Mouse (Mus musculus) kidney, embryonic 16.5 days (tissue): Measurements from ENCODE around the gene Gosr1. TPM values are rescaled to one million over a fixed set of nuclear protein-coding genes. Genes with fewer than 3 reads are reported as not detected.

Experiments used
- ATAC-seq: fragments of 200-750 bp; cut with Nextera tagmentation; 2 replicates; pipeline ENCODE4 v1.8.0; 2017; ENCODE audit warnings: moderate TSS enrichment; ENCODE audit not compliant: low FRiP score, low TSS enrichment
- H3K27ac ChIP-seq: fragments of 300-500 bp; sonication (generic); 2 replicates; pipeline ENCODE4 v1.5.1; 2014; ENCODE audit warnings: low read length
- H3K27me3 ChIP-seq: fragments of 300-500 bp; sonication (generic); 2 replicates; pipeline ENCODE4 v1.6.1; 2014; ENCODE audit warnings: low read length, control low read depth, mixed read lengths; ENCODE audit not compliant: insufficient read depth
- H3K36me3 ChIP-seq: fragments of 300-500 bp; sonication (generic); 2 replicates; pipeline ENCODE4 v1.6.1; 2014; ENCODE audit warnings: low read length, control low read depth, mixed read lengths; ENCODE audit not compliant: insufficient read depth
- H3K4me1 ChIP-seq: fragments of 300-500 bp; sonication (generic); 2 replicates; pipeline ENCODE4 v1.6.1; 2014; ENCODE audit warnings: low read length, control low read depth, mixed read lengths; ENCODE audit not compliant: insufficient read depth
- H3K4me2 ChIP-seq: fragments of 300-500 bp; sonication (generic); replicated peaks from 2 replicates; pipeline ENCODE4 v1.6.1; 2014; ENCODE audit warnings: low read depth, low read length
- H3K4me3 ChIP-seq: fragments of 300-500 bp; sonication (generic); 2 replicates; pipeline ENCODE4 v1.5.1; 2014; ENCODE audit warnings: mild to moderate bottlenecking, low read length
- H3K9ac ChIP-seq: fragments of 300-500 bp; sonication (generic); replicated peaks from 2 replicates; pipeline ENCODE4 v1.6.1; 2014; ENCODE audit warnings: low read length
- H3K9me3 ChIP-seq: fragments of 300-500 bp; sonication (generic); 2 replicates; pipeline ENCODE4 v1.6.1; 2016; ENCODE audit warnings: low read length, control low read depth
- WGBS: fragments of 180-500 bp; shearing (Covaris S2); extraction: QIAGEN DNeasy Blood & Tissue Kit; methylation state at CpG from one replicate; pipeline ENCODE4 v1.1.7; 2014; 5-methylcytosine and 5-hydroxymethylcytosine counted together
- polyA plus RNA-seq: library from polyadenylated mRNA; unstranded; fragments of >200 nt; fragmentation: Nextera tagmentation; extraction: Ambion mirVana; gene quantifications from 2 replicates; pipeline ENCODE4 v1.2.1, GENCODE M21; 2015

The Gosr1 gene
- polyA plus RNA-seq, 1 experiment from 2014 or later: 34.8 TPM

DNA sequence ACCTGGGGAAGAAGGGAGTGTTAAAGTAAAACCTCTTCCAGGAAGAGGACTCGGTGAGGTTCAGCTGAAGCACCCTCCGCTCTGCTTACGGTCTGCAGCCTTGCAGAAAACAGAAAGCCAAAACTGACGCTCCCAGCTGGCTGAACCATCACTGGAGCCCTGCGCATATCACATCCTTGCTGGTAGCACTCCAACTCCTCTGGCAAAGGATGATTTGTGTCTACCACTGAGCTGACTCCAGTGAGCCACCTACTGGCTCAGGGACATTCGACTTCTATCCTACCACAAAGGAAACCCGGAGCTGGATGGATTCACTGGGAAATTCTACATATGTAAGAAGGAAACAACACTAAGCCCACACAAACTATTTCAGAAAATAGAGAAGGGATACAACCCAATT lies 18.8 kb downstream of the Gosr1 start:
- no peak for ATAC-seq
- Histone ChIP-seq H3K4me2 (no peak overlapping the region), H3K9ac (no peak overlapping the region), H3K27ac (no peak overlapping the region), H3K27me3 (no peaks in the 10 kb centered on the region), H3K4me3 (no peak overlapping the region), H3K9me3 (no peaks in the 10 kb centered on the region), H3K36me3 (peaks cover 44% of the 10 kb centered on the region), H3K4me1 (no peaks in the 10 kb centered on the region)
- 68% methylated on average over 7 of the region's 7 CpGs for WGBS

DNA sequence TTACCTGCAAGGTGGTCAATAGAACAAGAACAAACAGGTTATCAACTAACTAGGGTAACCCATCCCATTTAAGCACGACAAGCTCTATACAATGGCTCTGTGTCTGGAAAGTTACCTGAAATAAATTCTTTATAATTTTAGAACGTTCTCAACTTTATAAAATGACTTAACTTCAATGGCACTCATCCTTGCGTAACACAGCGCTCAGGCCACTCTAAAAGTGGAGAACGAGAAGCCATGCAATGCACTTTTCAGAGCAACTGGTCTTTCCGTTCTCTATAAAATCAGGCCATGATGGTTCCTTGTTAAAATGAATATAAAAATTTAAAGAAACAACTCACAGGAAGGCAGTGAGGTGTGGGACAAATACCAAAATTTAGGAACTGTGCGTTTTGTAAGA lies 20.9 kb downstream of the Gosr1 start:
- no peak overlapping the region for H3K9ac ChIP-seq
- H3K27ac ChIP-seq: no peak overlapping the region
- no peaks in the 10 kb centered on the region for H3K4me1 ChIP-seq
- H3K36me3 ChIP-seq: peaks cover 32% of the 10 kb centered on the region
- H3K9me3 ChIP-seq: no peaks in the 10 kb centered on the region
- no peaks in the 10 kb centered on the region for H3K27me3 ChIP-seq
- 95% methylated on average over 7 of the region's 7 CpGs for WGBS
- no peak overlapping the region for H3K4me2 ChIP-seq
- H3K4me3 ChIP-seq: no peak overlapping the region
- no peak for ATAC-seq

DNA sequence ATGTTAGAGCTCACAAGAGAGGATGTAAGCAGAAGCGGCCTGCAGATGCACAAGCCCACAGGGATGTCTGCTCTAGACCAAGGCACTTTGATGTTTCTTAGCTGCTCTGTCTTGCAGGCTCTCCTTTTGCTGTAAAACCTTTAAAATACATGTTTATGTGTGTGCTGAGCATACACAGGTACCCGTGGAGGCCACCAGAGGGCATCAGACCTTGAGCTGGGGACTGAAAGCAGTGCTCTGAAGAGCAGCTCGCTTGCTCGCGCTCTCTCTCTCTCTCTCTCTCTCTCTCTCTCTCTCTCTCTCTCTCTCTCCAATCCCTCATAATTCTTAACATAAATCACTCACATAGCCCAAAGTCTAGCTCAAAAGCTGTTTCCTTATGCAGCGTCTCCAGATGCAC lies 24.3 kb downstream of the Gosr1 start:
- H3K36me3 ChIP-seq: peaks cover 19% of the 10 kb centered on the region

DNA sequence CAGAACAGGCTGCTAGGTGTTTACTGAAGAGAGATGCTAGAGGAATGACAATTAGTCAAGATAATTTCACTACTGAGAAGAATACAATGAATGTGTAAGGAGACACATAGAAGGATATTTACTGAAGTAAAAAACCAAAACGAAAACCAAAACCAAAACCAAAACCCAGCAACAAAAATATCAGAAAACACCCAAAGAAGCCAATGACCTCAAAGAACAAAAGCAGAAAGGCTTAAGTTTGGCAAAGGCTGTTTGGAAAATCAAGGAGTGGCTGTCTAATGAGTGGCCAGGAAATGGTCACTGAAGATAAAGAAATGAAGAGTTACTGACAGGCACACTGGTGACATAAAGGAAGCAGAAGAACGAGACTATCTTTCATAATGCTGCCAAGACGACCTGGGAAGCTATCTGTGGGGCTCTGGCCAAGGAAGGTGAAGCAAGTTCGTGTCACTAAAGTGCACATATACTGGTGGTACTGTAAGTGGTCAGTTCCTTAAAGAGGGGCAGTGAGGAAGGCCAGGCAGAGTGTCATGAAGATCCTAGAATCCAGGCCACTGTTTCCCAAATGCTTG lies 27.5 kb downstream of the Gosr1 start:
- H3K4me2 ChIP-seq: no peak overlapping the region
- ATAC-seq: no peak
- no peaks in the 10 kb centered on the region for H3K27me3 ChIP-seq
- H3K9me3 ChIP-seq: no peaks in the 10 kb centered on the region
- no peak overlapping the region for H3K27ac ChIP-seq
- no peak overlapping the region for H3K4me3 ChIP-seq
- no peak overlapping the region for H3K9ac ChIP-seq
- peaks cover 27% of the 10 kb centered on the region for H3K36me3 ChIP-seq
- H3K4me1 ChIP-seq: no peaks in the 10 kb centered on the region
- WGBS: 75% methylated on average over 4 of the region's 4 CpGs

More for the DNA sequence above, 24.3 kb downstream of the Gosr1 start:
- 81% methylated on average over 6 of the region's 6 CpGs for WGBS
- no peak overlapping the region for H3K9ac ChIP-seq
- no peaks in the 10 kb centered on the region for H3K27me3 ChIP-seq
- no peak for ATAC-seq
- no peaks in the 10 kb centered on the region for H3K4me1 ChIP-seq
- H3K9me3 ChIP-seq: no peaks in the 10 kb centered on the region
- no peak overlapping the region for H3K4me3 ChIP-seq
- no peak overlapping the region for H3K4me2 ChIP-seq
- no peak overlapping the region for H3K27ac ChIP-seq

DNA sequence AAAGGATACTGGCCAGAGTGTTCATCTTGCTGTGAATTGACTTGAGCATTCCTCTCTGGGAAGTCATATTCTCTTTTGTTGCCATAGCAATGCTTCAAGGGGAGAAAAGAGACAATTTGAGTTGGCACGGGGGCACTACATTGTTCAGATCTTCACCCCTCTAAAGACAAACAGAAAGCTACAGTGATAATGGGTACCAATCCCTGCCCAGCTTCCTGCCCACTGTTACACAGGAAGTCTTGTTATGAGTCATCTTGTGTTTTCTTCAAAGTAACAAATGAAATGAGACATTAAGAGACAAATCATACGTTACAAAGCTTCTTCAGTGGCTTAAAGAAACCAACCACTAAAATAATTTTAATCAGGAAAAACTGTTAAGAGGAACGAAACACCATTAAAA lies 28.8 kb downstream of the Gosr1 start:
- H3K4me3 ChIP-seq: no peak overlapping the region
- H3K9ac ChIP-seq: no peak overlapping the region
- H3K4me1 ChIP-seq: no peaks in the 10 kb centered on the region
- no peaks in the 10 kb centered on the region for H3K9me3 ChIP-seq
- no peak overlapping the region for H3K4me2 ChIP-seq
- no peaks in the 10 kb centered on the region for H3K27me3 ChIP-seq
- WGBS: 68% methylated on average over 3 of the region's 3 CpGs
- H3K36me3 ChIP-seq: peaks cover 31% of the 10 kb centered on the region
- ATAC-seq: no peak
- no peak overlapping the region for H3K27ac ChIP-seq

DNA sequence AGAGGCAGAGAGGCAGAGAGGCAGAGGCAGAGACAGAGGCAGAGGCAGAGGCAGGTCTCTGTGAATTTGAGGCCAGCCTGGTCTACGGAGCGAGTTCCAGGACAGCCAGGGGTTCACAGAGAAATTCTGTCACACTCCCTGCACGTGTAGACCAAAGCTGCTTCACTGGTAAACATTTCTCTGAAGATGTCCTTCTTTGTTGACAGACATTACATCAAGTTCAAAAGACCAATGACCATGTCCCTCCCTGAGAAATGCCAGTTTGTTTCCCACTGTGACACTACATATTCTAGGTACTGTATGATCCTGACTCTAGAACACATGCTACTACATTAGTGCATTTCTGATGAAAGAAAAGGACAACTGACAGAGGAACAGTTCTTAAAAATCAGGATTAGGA lies 32.7 kb downstream of the Gosr1 start:
- H3K36me3 ChIP-seq: peaks cover 45% of the 10 kb centered on the region
- 83% methylated on average over 3 of the region's 3 CpGs for WGBS
- H3K27me3 ChIP-seq: no peaks in the 10 kb centered on the region
- no peak overlapping the region for H3K9ac ChIP-seq
- H3K9me3 ChIP-seq: no peaks in the 10 kb centered on the region
- no peak overlapping the region for H3K4me3 ChIP-seq
- H3K27ac ChIP-seq: no peak overlapping the region
- H3K4me1 ChIP-seq: no peaks in the 10 kb centered on the region
- ATAC-seq: no peak
- H3K4me2 ChIP-seq: no peak overlapping the region

DNA sequence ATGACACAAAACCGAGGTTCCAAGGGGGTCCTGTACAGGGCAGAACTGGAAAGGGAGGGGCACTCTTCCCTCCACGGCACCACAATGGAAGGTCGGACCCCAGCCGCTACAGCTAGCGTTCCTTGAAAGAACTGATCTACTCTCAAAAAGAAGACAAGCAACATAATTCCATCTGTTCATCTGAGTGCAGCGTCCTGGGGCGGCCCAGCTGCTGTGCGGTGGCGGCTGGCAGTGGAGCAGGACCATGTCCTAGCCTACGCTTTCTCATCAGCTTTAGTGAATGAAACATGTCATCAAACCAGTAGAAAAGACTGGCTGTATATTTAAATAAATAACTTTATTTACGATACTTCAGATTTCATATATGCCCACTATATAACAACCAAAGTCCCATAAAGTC lies 35.3 kb downstream of the Gosr1 start:
- Histone ChIP-seq H3K4me3 (no peak overlapping the region), H3K4me2 (no peak overlapping the region), H3K9me3 (no peaks in the 10 kb centered on the region), H3K36me3 (peaks cover 38% of the 10 kb centered on the region), H3K9ac (no peak overlapping the region), H3K27me3 (no peaks in the 10 kb centered on the region), H3K27ac (no peak overlapping the region), H3K4me1 (peaks cover 5% of the 10 kb centered on the region; the same call in 1 of the 2 replicates)
- ATAC-seq: no peak
- 93% methylated on average over 11 of the region's 11 CpGs for WGBS

DNA sequence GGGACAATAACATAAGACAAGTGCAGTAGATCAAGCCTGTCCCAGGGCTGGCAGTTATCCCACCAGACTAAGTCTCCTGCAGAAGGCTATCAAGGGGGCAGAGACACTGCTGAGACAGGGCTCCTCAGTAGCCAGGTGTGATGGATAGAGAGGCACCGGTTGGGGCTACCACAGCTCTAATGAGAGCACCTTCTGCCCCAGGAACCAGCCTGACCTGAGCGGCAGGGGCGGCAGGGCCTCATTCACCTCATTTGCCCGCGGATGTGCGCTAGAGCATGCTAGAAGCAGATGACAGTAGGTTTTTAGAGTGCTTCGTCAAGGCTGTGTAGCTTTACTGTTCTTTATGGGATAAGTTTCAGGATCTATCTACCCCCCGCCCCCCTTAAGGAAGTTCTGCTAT lies 39.5 kb downstream of the Gosr1 start:
- peaks cover 5% of the 10 kb centered on the region; the same call in 1 of the 2 replicates for H3K4me1 ChIP-seq
- 49% methylated on average over 8 of the region's 8 CpGs for WGBS
- ATAC-seq: no peak
- H3K4me2 ChIP-seq: no peak overlapping the region
- no peaks in the 10 kb centered on the region for H3K9me3 ChIP-seq
- no peak overlapping the region for H3K4me3 ChIP-seq
- H3K9ac ChIP-seq: no peak overlapping the region
- peaks cover 13% of the 10 kb centered on the region for H3K36me3 ChIP-seq
- H3K27me3 ChIP-seq: no peaks in the 10 kb centered on the region
- H3K27ac ChIP-seq: no peak overlapping the region

DNA sequence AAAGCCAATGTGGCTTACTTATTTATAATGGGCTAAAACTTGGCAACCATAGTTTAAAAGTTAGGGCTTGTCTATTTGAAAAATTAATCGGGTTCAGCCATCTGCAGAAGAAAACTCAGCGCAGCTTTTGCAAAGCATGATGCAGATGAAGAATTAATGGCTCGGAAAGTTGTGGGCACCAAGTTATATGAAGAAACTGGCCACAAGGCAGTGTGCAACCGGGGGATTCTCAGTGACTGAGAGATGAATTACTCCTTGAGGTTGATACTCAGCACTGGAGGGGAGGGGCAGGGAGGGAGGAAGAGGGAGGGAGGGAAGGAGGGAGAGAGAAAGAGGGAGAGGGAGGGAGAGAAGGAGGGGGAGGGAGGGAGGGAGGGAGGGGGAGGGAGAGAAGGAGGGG lies 46.4 kb downstream of the Gosr1 start:
- H3K27me3 ChIP-seq: no peaks in the 10 kb centered on the region
- 55% methylated on average over 4 of the region's 4 CpGs for WGBS
- no peak overlapping the region for H3K4me3 ChIP-seq
- no peaks in the 10 kb centered on the region for H3K36me3 ChIP-seq
- H3K9me3 ChIP-seq: no peaks in the 10 kb centered on the region
- H3K9ac ChIP-seq: no peak overlapping the region
- no peak overlapping the region for H3K27ac ChIP-seq
- ATAC-seq: no peak
- H3K4me2 ChIP-seq: no peak overlapping the region
- no peaks in the 10 kb centered on the region for H3K4me1 ChIP-seq

DNA sequence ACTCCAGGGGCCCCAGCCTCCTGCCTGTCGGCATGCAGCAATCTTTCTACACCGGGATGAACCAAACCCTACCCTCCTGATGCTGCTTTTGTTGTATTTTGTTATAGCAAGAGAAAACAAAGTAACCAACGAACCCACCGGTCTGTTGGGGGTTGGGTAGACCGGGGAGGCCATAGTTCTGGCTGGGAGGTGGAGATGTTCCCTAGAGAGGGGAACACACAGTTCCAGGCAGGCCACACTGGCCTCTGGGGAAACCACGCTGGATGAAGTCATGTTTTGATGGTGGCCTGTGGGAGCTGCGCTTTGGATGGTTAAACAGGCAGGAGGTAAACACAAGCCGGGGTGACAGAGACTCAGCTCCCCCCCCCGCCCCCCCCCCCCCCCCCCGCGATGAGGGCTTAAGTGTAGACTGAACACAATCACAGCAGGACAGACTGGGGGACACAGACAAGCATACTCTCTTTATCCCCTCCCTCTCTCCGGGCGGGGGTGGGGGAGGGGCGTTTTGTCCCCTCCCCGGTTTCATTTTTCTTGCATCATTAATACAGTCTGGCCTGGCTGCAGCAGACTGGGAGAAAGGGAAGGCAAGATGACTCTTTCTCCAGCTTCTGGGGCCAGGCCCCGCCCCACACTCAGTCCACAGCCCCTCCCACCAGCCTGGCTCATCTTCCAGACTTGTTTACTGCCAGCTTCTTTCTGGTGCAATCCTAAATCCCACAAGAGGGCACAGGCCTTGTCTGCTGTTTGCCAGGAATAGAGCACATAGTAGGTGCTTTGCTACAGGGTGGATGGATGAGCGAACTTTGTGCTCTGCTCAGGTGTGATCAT lies 53.5 kb downstream of the Gosr1 start:
- Histone ChIP-seq H3K9me3 (peaks cover 4% of the 10 kb centered on the region; the same call in 1 of the 2 replicates), H3K27ac (no peak overlapping the region), H3K4me2 (peak overlapping the region; percentile 7; the same call in 1 of the 2 replicates), H3K4me3 (no peak overlapping the region), H3K4me1 (peaks cover 13% of the 10 kb centered on the region; the same call in 1 of the 2 replicates), H3K36me3 (no peaks in the 10 kb centered on the region), H3K27me3 (no peaks in the 10 kb centered on the region), H3K9ac (0 out of 2 replicates have a peak overlapping the region, but pooled peaks have one; percentile 17)
- ATAC-seq: 0 out of 2 replicates have a peak, but pooled peaks have one; percentile 42
- WGBS: 30% methylated on average over 13 of the region's 17 CpGs
